Mouse (Mus musculus): ENCODE measurements around the gene Ccdc162.

DNA sequence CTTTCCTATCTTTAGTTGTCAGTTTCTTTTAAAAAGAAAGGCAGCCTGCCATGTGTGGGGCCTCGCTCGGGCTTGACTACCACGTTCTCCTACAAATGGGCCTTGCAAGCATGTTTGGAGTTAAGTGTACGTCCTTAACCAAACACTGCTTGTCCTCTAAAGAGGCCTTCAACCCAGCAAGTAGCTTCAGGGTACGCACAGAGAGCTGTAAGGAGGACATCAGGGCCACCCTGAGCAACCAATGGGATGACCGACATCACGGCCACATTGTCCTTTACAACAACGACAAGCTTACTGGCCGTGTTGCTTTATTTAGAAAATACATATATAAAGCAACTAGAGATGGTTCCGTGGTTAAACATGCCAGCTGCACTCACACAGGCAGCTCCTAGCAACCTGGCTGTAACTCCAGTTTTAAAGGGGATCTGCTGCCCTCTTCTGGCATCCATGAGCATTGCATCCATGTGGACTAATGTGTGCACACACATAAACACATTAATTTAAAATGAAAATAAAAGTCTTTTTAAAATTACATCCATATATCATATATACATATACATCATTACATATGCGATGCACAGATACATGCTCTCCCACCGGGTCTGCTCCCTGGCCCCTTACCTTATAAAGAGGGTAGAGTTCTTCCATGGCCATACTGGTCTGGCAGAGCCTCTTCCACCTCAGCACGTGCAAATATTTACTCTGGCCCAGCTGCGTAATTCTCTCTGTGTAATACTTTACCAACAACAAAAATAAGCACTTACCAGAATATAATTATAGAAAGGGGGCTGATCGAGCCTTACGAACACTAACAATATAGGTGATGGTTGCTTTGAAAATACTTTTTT, 33.7 kb downstream of the Ccdc162 start:
- TF ChIP-seq CTCF (IDR thresholded peaks at IDR 0.05): peak; percentile 92
- no peak for TF ChIP-seq EP300 (IDR thresholded peaks at IDR 0.05)

Measured in lung, postnatal 0 days (tissue).